Mouse (Mus musculus) activated CD4-positive, CD25-positive, alpha-beta regulatory T cell (primary cell): ENCODE data around the gene Slc9a7. TPM values are rescaled to one million over a fixed set of nuclear protein-coding genes. Genes with fewer than 3 reads are reported as not detected.

Experiments used
- polyA plus RNA-seq, 2 experiments: library from polyadenylated mRNA; unstranded; fragments of 100-300 nt; shearing (Covaris generic); gene quantifications; one replicate each; pipeline ENCODE4 v1.2.1; 2017

Gene Slc9a7
- 10 to 100 TPM in 1 of 2 experiments, 1 to 10 TPM in 1; 7.9 to 24.1 TPM for polyA plus RNA-seq

DNA sequence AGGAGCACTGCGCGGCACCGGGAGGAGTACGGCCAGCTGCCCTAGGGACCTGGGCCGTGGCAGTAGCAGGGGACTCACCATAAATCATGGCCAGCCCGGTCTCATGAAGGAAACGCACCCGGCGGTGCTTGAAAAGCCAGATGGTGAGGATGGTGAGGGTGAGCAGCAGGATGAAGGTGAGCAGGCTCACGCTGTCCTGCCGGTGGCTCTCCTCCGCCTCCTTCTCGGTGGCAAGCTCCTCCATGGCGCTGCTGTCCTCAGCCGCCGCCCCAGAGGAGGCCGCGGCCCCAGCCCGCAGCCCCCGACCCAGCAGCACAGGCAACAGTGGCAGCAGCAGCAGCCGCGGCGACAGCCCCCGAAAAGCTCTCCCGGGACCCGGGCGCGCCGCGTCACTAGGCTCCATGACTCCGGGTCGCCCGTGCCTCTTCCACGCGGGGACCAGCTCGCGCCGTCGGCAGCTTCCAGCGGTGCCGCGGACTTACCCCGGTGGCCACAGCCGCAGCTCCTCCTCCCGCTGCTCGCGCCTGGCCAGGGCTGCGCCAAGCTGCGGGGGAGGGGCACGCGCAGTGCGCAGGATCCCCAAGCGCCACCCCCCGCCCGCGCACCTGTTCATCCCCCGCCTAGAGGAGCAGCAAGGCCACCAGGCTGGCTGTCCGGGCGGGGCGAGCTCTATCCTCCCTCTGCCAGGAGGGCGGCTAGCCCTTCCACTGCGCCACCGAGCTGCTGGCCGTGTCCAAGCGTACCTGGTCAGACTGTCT, at the start of gene Slc9a7:
Gene Slc9a7 (minus strand): TSS at position 526 of the 758 bp plus-strand sequence.

DNA sequence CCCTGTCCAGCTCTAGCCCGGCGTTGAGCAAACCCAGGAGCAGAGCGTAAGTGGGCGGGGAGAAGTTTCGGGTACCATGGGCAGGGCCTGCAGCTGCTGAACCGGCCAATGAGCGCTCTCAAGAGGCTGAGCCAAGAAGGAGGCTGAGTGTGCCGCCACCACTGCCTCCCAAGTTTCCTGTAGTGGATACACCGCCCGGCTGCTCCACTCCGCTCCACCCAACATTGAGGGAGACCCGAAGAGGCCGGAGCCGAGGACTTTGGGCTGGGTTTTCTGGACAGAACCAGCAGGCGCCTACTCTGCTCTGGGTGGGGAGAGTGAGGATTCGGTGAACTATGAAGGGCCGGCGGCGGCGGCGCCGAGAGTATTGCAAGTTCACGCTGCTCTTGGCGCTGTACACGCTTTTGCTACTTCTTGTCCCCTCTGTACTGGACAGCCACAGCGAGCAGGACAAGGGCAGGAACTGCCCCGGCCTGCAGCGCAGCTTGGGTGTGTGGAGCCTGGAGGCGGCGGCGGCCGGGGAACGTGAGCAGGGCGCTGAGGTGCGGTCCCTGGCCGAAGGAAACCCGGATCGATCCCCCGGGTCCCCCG, 232.1 kb downstream of the Slc9a7 start, which contains the start of gene Chst7:
Gene Chst7 (plus strand): TSS at position 180 of the 591 bp plus-strand sequence.

Other genes with a start within 250 kb of the Slc9a7 start
- not detected for gene Chst7, start 232.2 kb downstream of the Slc9a7 start, polyA plus RNA-seq
- gene Rp2, start 72.7 kb upstream of the Slc9a7 start, polyA plus RNA-seq, result 1 to 10 TPM; 7.4 to 10.0 TPM
- gene Jade3, start 133.9 kb upstream of the Slc9a7 start, polyA plus RNA-seq, result 1 to 10 TPM; 3.0 to 3.3 TPM